Mouse (Mus musculus) kidney, embryonic 14.5 days (tissue): ENCODE data around the gene Gm5416. TPM values are rescaled to one million over a fixed set of nuclear protein-coding genes. Genes with fewer than 3 reads are reported as not detected.
"Not testable (repeated sequence)": the region's sequence is repeated elsewhere in the genome, so short reads cannot be mapped to it uniquely, and the experiment has no call there.

ENCODE experiments used
- ATAC-seq: fragments of 200-750 bp; cut with Nextera tagmentation; 2 replicates; pipeline ENCODE4 v1.8.0; 2017; ENCODE audit warnings: moderate number of reproducible peaks, mild to moderate bottlenecking, moderate TSS enrichment, moderate library complexity; ENCODE audit not compliant: low FRiP score, low TSS enrichment
- H3K27ac ChIP-seq: fragments of 300-500 bp; sonication (generic); 2 replicates; pipeline ENCODE4 v1.5.1; 2014; ENCODE audit warnings: low read depth, mild to moderate bottlenecking, low read length, moderate library complexity, mixed read lengths
- H3K27me3 ChIP-seq: fragments of 300-500 bp; sonication (generic); 2 replicates; pipeline ENCODE4 v1.6.1; 2014; ENCODE audit warnings: mild to moderate bottlenecking, low read length; ENCODE audit not compliant: control insufficient read depth, insufficient read depth
- H3K36me3 ChIP-seq: fragments of 300-500 bp; sonication (generic); 2 replicates; pipeline ENCODE4 v1.6.1; 2014; ENCODE audit warnings: low read length, mixed read lengths; ENCODE audit not compliant: control insufficient read depth, insufficient read depth
- H3K4me1 ChIP-seq: fragments of 300-500 bp; sonication (generic); 2 replicates; pipeline ENCODE4 v1.6.1; 2014; ENCODE audit warnings: low read length, mixed read lengths; ENCODE audit not compliant: control insufficient read depth, insufficient read depth
- H3K4me2 ChIP-seq: fragments of 300-500 bp; sonication (generic); replicated peaks from 2 replicates; pipeline ENCODE4 v1.6.1; 2014; ENCODE audit warnings: low read depth, mild to moderate bottlenecking, low read length
- H3K4me3 ChIP-seq: fragments of 300-500 bp; sonication (generic); 2 replicates; pipeline ENCODE4 v1.5.1; 2014; ENCODE audit warnings: mild to moderate bottlenecking, low read length
- H3K9ac ChIP-seq: fragments of 300-500 bp; sonication (generic); 2 replicates; pipeline ENCODE4 v1.6.1; 2014; ENCODE audit warnings: low read depth, mild to moderate bottlenecking, low read length, moderate library complexity
- H3K9me3 ChIP-seq: fragments of 300-500 bp; sonication (generic); 2 replicates; pipeline ENCODE4 v1.6.1; 2016; ENCODE audit warnings: low read length; ENCODE audit not compliant: control insufficient read depth
- polyA plus RNA-seq: library from polyadenylated mRNA; unstranded; fragments of >200 nt; fragmentation: Nextera tagmentation; extraction: Ambion mirVana; gene quantifications from 2 replicates; pipeline ENCODE4 v1.2.1, GENCODE M21; 2014

The Gm5416 gene
- polyA plus RNA-seq, 1 experiment from 2014 or later, result not detected

- ATAC-seq, H3K4me2 ChIP-seq, H3K27ac ChIP-seq, H3K4me3 ChIP-seq, H3K4me1 ChIP-seq, H3K36me3 ChIP-seq, H3K9me3 ChIP-seq, H3K9ac ChIP-seq, H3K27me3 ChIP-seq: not testable (repeated sequence)
These were observed 50.4 kb downstream of the Gm5416 start for GRCm38 (mm10) chr16:36260585-36260984.

Other genes with a start within 250 kb of the Gm5416 start
- 25.1 and 44.6 TPM in 2 replicates for gene Kpna1, start 231.7 kb upstream of the Gm5416 start, polyA plus RNA-seq
- 8.6 and 9.6 TPM in 2 replicates for gene Wdr5b, start 169.2 kb upstream of the Gm5416 start, polyA plus RNA-seq
- gene Fam162a, start 138.8 kb upstream of the Gm5416 start, polyA plus RNA-seq, result 283 and 349 TPM in 2 replicates
- 99.3 and 115 TPM in 2 replicates for gene Ccdc58, start 138.7 kb upstream of the Gm5416 start, polyA plus RNA-seq
- 0.13 TPM in 1 of 2 replicates, not detected in the other for gene Csta1, start 79.2 kb upstream of the Gm5416 start, polyA plus RNA-seq
- not detected in 2 replicates for gene Stfa2l1, start 53.6 kb upstream of the Gm5416 start, polyA plus RNA-seq
- not detected in 2 replicates for gene Gm5483, start 26.2 kb upstream of the Gm5416 start, polyA plus RNA-seq
- not detected in 2 replicates for gene 2010005H15Rik, start 11.1 kb downstream of the Gm5416 start, polyA plus RNA-seq
- 0.91 and 1.5 TPM in 2 replicates for gene Stfa1, start 66.5 kb downstream of the Gm5416 start, polyA plus RNA-seq
- not detected in 2 replicates for gene BC117090, start 123.9 kb downstream of the Gm5416 start, polyA plus RNA-seq
- gene BC100530, start 157.3 kb downstream of the Gm5416 start, polyA plus RNA-seq, result not detected in 2 replicates
- gene Stfa2, start 198.1 kb downstream of the Gm5416 start, polyA plus RNA-seq, result not detected in 2 replicates
- gene Stfa3, start 245.0 kb downstream of the Gm5416 start, polyA plus RNA-seq, result not detected in 2 replicates